ENCODE assay signal across 9 mouse cellular contexts in genomic region chr10:77007433-77008108, GRCm38 (mm10). TPM values are rescaled to one million over a fixed set of nuclear protein-coding genes. Genes with fewer than 3 reads are reported as not detected.
DNase-seq lines count a peak whose midpoint lies in the region; ATAC-seq and TF ChIP-seq lines count a peak whose summit lies in the region.
"Had no signal": no experiment of that assay in that cellular context is flagged by ENCODE, and none has a peak within 500 bp of the region (broad histone marks: within the 10 kb centered on the region; RNA-seq: fewer than 3 reads in every experiment).

No protein-coding gene starts in this region.

- no peak overlapping the region for H3K4me2 ChIP-seq in embryonic facial prominence, embryonic 12.5 days (replicated peaks)
- H3K4me2 ChIP-seq in kidney, postnatal 0 days (ENCODE audit: low read length): no peak overlapping the region
- H3K4me2 ChIP-seq in neural tube, embryonic 12.5 days (replicated peaks): no peak overlapping the region

- peak in 1 of 2 experiments; percentile 18 for DNase-seq in cerebellum, adult 2 months
- no peak for DNase-seq in cerebellum, adult 8-10 months
- peak; percentile 58 for DNase-seq in kidney, postnatal 0 days (ENCODE audit: low spot score)
- DNase-seq in gastrocnemius, postnatal 36 days: no peak
- DNase-seq in frontal cortex, adult 2 months (ENCODE audit: extremely low spot score in 1 of 2, low spot score in 1 of 2): no peak
- DNase-seq in gastrocnemius, adult 18-20 months (ENCODE audit: low spot score): no peak

- no peak for TF ChIP-seq POLR2A in cerebellum, adult 2 months (IDR thresholded peaks at IDR 0.05; ENCODE audit: borderline replicate concordance, insufficient read depth, low read length)

- no peaks in the 10 kb centered on the region for H3K9me3 ChIP-seq in embryonic facial prominence, embryonic 12.5 days
- H3K9me3 ChIP-seq in kidney, postnatal 0 days (replicated peaks; ENCODE audit: low read length): no peaks in the 10 kb centered on the region
- H3K9me3 ChIP-seq in neural tube, embryonic 12.5 days: no peaks in the 10 kb centered on the region

- H3K4me3 ChIP-seq in cerebellum, adult 2 months (replicated peaks; ENCODE audit: insufficient read depth, low read depth, low read length): no peak overlapping the region
- no peak overlapping the region for H3K4me3 ChIP-seq in embryonic facial prominence, embryonic 12.5 days
- no peak overlapping the region for H3K4me3 ChIP-seq in kidney, postnatal 0 days (replicated peaks; ENCODE audit: low read depth, low read length)
- H3K4me3 ChIP-seq in neural tube, embryonic 12.5 days: no peak overlapping the region
- H3K4me3 ChIP-seq: megakaryocyte, embryonic 14.5 days had no signal

- WGBS in cerebellum, adult 2 months: 72% methylated on average over 8 of the region's 8 CpGs
- 32% methylated on average over 8 of the region's 8 CpGs for WGBS in embryonic facial prominence, embryonic 12.5 days
- WGBS in kidney, postnatal 0 days: 37% methylated on average over 8 of the region's 8 CpGs
- 32% methylated on average over 8 of the region's 8 CpGs for WGBS in neural tube, embryonic 12.5 days

- H3K27me3 ChIP-seq in cerebellum, adult 2 months (ENCODE audit: control insufficient read depth, insufficient read depth, low read length): no peaks in the 10 kb centered on the region
- no peaks in the 10 kb centered on the region for H3K27me3 ChIP-seq in embryonic facial prominence, embryonic 12.5 days
- no peaks in the 10 kb centered on the region for H3K27me3 ChIP-seq in kidney, postnatal 0 days (ENCODE audit: insufficient read depth, low read length)
- H3K27me3 ChIP-seq in neural tube, embryonic 12.5 days (replicated peaks): no peaks in the 10 kb centered on the region

- intact Hi-C loops in gastrocnemius, postnatal 36 days (cut with DNase I): no loop called here

- H3K36me3 ChIP-seq in embryonic facial prominence, embryonic 12.5 days: no peaks in the 10 kb centered on the region
- H3K36me3 ChIP-seq in kidney, postnatal 0 days (ENCODE audit: insufficient read depth, low read length): no peaks in the 10 kb centered on the region
- no peaks in the 10 kb centered on the region for H3K36me3 ChIP-seq in neural tube, embryonic 12.5 days

- peaks cover 16% of the 10 kb centered on the region for H3K4me1 ChIP-seq in cerebellum, adult 2 months (ENCODE audit: control insufficient read depth, insufficient read depth, low read length)
- H3K4me1 ChIP-seq in embryonic facial prominence, embryonic 12.5 days: peaks cover 19% of the 10 kb centered on the region
- H3K4me1 ChIP-seq in kidney, postnatal 0 days (replicated peaks; ENCODE audit: insufficient read depth, low read length): peaks cover 11% of the 10 kb centered on the region
- peaks cover 12% of the 10 kb centered on the region for H3K4me1 ChIP-seq in neural tube, embryonic 12.5 days
- H3K4me1 ChIP-seq: megakaryocyte, embryonic 14.5 days had no signal

- no peak overlapping the region for H3K9ac ChIP-seq in embryonic facial prominence, embryonic 12.5 days
- H3K9ac ChIP-seq in kidney, postnatal 0 days (ENCODE audit: low read depth, low read length): no peak overlapping the region
- no peak overlapping the region for H3K9ac ChIP-seq in neural tube, embryonic 12.5 days

- no peak for ATAC-seq in embryonic facial prominence, embryonic 12.5 days (ENCODE audit: insufficient number of reproducible peaks, insufficient read depth, low FRiP score, low TSS enrichment)
- ATAC-seq in kidney, postnatal 0 days (replicated peaks; ENCODE audit: low FRiP score, low read depth): 0 out of 2 replicates have a peak, but pooled peaks have one; percentile 41
- no peak for ATAC-seq in neural tube, embryonic 12.5 days (ENCODE audit: low FRiP score, low read depth)

- peak overlapping the region; percentile 57; the same call in 1 of the 2 replicates for H3K27ac ChIP-seq in cerebellum, adult 2 months (ENCODE audit: insufficient read depth, low read length)
- peak overlapping the region; percentile 46; the same call in 1 of the 2 replicates for H3K27ac ChIP-seq in embryonic facial prominence, embryonic 12.5 days
- H3K27ac ChIP-seq in kidney, postnatal 0 days: peak overlapping the region; percentile 44
- 0 out of 2 replicates have a peak overlapping the region, but pooled peaks have one; percentile 13 for H3K27ac ChIP-seq in neural tube, embryonic 12.5 days

- no peak for TF ChIP-seq CTCF in cerebellum, adult 2 months (IDR thresholded peaks at IDR 0.05; ENCODE audit: borderline replicate concordance, insufficient read depth, low read depth, low read length)
- no peak for TF ChIP-seq CTCF in kidney, postnatal 0 days (IDR thresholded peaks at IDR 0.05; ENCODE audit: low read depth)

RNA-seq across cellular contexts. Expression of gene Slc19a1, which starts 24.5 kb away (rescaled TPM):
- 39.5 and 49.4 TPM in 2 replicates for polyA plus RNA-seq in cerebellum, adult 2 months (2012; rRNA removed)
- polyA plus RNA-seq in embryonic facial prominence, embryonic 12.5 days (2016; fragmentation: Nextera tagmentation; extraction: Ambion mirVana): 27.5 and 35.2 TPM in 2 replicates
- polyA plus RNA-seq in kidney, postnatal 0 days (2015; fragmentation: Nextera tagmentation; extraction: Ambion mirVana): 48.0 and 51.5 TPM in 2 replicates
- 29.1 and 33.3 TPM in 2 replicates for polyA plus RNA-seq in neural tube, embryonic 12.5 days (2016; fragmentation: Nextera tagmentation; extraction: Ambion mirVana)
- total RNA-seq in gastrocnemius, postnatal 36 days (2021): 1 to 10 TPM; 5.9 to 7.7 TPM
- 31.0 and 32.6 TPM in 2 replicates for polyA plus RNA-seq in frontal cortex, adult 2 months (2012; rRNA removed)
- total RNA-seq in gastrocnemius, adult 18-20 months (2021): 1 to 10 TPM; 4.6 to 7.5 TPM

RNA-seq across cellular contexts. Expression of gene Pcbp3, which starts 45.9 kb away (rescaled TPM):
- 72.3 and 79.5 TPM in 2 replicates for polyA plus RNA-seq in cerebellum, adult 2 months (2012; rRNA removed)
- polyA plus RNA-seq in embryonic facial prominence, embryonic 12.5 days (2016; fragmentation: Nextera tagmentation; extraction: Ambion mirVana): 52.5 and 53.1 TPM in 2 replicates
- 32.3 and 37.8 TPM in 2 replicates for polyA plus RNA-seq in kidney, postnatal 0 days (2015; fragmentation: Nextera tagmentation; extraction: Ambion mirVana)
- 93.6 and 112 TPM in 2 replicates for polyA plus RNA-seq in neural tube, embryonic 12.5 days (2016; fragmentation: Nextera tagmentation; extraction: Ambion mirVana)
- 1 to 10 TPM; 2.6 to 2.7 TPM for total RNA-seq in gastrocnemius, postnatal 36 days (2021)
- polyA plus RNA-seq in frontal cortex, adult 2 months (2012; rRNA removed): 250 and 267 TPM in 2 replicates
- 1 to 10 TPM; 1.2 to 1.8 TPM for total RNA-seq in gastrocnemius, adult 18-20 months (2021)
